Mouse (Mus musculus): ENCODE measurements around the gene Ntpcr.

DNA sequence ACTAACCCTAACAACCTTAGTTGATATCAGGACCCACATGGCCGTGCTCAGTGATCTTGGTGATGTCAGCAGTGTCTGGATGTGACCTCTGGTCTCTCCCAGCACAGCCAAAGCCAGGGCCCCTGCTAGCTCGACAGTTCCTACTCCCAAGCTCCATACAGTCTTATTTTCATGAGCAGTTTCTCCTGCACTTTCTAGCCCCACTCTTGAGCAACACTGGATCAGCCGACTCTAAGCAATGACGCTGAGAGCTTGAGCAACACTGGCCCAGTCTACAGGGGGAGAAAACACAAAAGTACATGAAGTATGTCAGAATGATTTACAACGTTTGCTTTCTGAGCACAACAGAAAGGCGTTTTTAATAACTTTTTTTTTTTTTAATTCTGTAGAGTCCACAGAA, 47.0 kb downstream of the Ntpcr start:
- no peak for TF ChIP-seq CTCF (IDR thresholded peaks at IDR 0.05; ENCODE audit: low read depth, low read length)
- no peak for TF ChIP-seq POLR2A (IDR thresholded peaks at IDR 0.05; ENCODE audit: borderline replicate concordance, low read depth, low read length)
